Mouse (Mus musculus): ENCODE data around the gene Otp. TPM values are rescaled to one million over a fixed set of nuclear protein-coding genes. Genes with fewer than 3 reads are reported as not detected.

The Otp gene
- polyA plus RNA-seq, 1 experiment = 0.04 TPM

GRCm38 (mm10) chr13:94858016-94858575, 17.3 kb upstream of the Otp start:
- Histone ChIP-seq H3K4me3 (ENCODE audit: insufficient read depth, low read length) (no peak overlapping the region), H3K27ac (ENCODE audit: insufficient read depth, low read length) (no peak overlapping the region), H3K4me1 (ENCODE audit: control insufficient read depth, insufficient read depth, low read length) (no peaks in the 10 kb centered on the region)
- TF ChIP-seq CTCF (IDR thresholded peaks at IDR 0.05; ENCODE audit: extremely low read depth, insufficient read depth, low read length) = no peak
- TF ChIP-seq POLR2A (IDR thresholded peaks at IDR 0.05; ENCODE audit: extremely low read depth, insufficient read depth, low read length) = no peak

DNA sequence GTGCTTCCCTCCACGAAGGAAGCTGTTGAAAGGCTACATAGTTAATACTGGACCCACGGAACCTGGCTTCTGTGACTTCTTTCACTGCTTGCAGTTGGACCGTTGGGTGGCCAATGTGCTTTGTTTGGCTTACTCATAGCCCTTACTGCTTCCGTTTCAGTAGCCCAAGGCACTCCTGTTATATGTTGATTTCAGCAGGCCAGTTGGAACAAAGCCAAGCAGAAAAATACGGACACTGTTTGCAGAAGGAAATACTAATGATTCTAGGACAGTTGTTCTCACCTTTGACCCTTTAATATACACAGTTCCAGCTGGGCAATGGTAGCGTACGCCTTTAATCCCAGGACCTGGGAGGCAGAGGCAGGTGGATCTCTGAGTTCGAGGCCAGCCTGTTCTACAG, 16.1 kb upstream of the Otp start:
- Histone ChIP-seq H3K4me3 (ENCODE audit: insufficient read depth, low read length) (no peak overlapping the region), H3K27ac (ENCODE audit: insufficient read depth, low read length) (no peak overlapping the region), H3K4me1 (ENCODE audit: control insufficient read depth, insufficient read depth, low read length) (no peaks in the 10 kb centered on the region)
- TF ChIP-seq CTCF (IDR thresholded peaks at IDR 0.05; ENCODE audit: extremely low read depth, insufficient read depth, low read length) (no peak), POLR2A (IDR thresholded peaks at IDR 0.05; ENCODE audit: extremely low read depth, insufficient read depth, low read length) (no peak)

DNA sequence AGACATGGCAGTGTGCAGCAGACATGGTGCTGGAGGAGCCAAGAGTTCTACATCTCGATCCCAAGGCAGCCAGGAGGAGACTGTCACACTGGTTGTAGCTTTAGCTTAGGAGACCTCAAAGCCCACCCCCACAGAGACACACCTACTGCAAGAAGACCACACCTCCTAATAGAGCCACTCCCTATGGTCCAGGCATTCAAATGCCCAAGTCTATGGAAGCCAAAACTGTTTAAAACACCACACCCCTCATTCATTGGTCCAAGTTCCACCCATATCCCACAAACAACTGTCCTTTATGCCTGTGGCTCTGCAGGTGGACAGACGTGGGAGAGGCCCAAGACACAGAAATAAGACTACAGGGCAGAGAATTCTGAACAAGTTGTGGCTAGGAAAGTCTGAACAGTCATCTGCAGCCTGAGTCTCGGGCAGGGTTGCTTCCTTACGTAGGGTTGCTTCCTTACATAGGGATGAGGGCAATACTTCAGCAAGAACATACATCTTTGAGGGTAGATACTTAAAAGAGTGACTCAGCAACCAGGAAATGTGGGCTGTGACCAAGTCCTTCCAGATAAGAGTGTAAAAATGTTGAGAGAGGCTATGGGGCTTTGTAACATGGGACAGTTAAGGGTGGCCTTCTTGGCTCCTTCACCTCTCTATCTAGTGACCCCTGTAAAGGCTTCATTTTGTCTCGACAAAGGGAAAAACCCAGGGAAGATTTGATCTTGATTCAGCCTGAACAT, 12.7 kb upstream of the Otp start:
- Histone ChIP-seq H3K4me1 (ENCODE audit: control insufficient read depth, insufficient read depth, low read length) (no peaks in the 10 kb centered on the region), H3K27ac (ENCODE audit: insufficient read depth, low read length) (no peak overlapping the region), H3K4me3 (ENCODE audit: insufficient read depth, low read length) (no peak overlapping the region)
- TF ChIP-seq CTCF (IDR thresholded peaks at IDR 0.05; ENCODE audit: extremely low read depth, insufficient read depth, low read length) = no peak
- no peak for TF ChIP-seq POLR2A (IDR thresholded peaks at IDR 0.05; ENCODE audit: extremely low read depth, insufficient read depth, low read length)

GRCm38 (mm10) chr13:94866906-94867305, 8.5 kb upstream of the Otp start:
- TF ChIP-seq CTCF (IDR thresholded peaks at IDR 0.05; ENCODE audit: extremely low read depth, insufficient read depth, low read length) (no peak), POLR2A (IDR thresholded peaks at IDR 0.05; ENCODE audit: extremely low read depth, insufficient read depth, low read length) (no peak)
- Histone ChIP-seq H3K27ac (ENCODE audit: insufficient read depth, low read length) (no peak overlapping the region), H3K4me1 (ENCODE audit: control insufficient read depth, insufficient read depth, low read length) (no peaks in the 10 kb centered on the region), H3K4me3 (ENCODE audit: insufficient read depth, low read length) (no peak overlapping the region)

DNA sequence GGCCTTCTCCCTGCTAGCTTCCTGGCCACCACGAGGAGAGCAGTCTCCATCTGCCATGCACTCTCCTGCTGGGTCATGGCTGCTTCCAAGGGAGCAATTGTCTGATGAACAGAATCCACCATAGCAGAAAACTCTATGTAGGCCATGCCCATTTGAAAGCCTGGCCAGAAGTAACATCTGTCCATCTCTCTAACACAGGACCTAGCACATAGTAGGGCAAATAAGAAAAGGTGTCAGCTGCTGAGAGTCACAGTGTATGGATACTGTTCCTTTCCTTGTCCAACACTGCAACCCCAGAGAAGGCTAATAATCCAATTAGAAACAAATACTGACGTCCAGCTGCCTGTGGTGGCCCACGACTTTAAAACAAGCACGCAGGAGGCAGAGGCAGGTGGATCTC, 7.6 kb upstream of the Otp start:
- TF ChIP-seq POLR2A (IDR thresholded peaks at IDR 0.05; ENCODE audit: extremely low read depth, insufficient read depth, low read length) (no peak), CTCF (IDR thresholded peaks at IDR 0.05; ENCODE audit: extremely low read depth, insufficient read depth, low read length) (no peak)
- no peaks in the 10 kb centered on the region for H3K4me1 ChIP-seq (ENCODE audit: control insufficient read depth, insufficient read depth, low read length)
- no peak overlapping the region for H3K27ac ChIP-seq (ENCODE audit: insufficient read depth, low read length)
- H3K4me3 ChIP-seq (ENCODE audit: insufficient read depth, low read length) = no peak overlapping the region

GRCm38 (mm10) chr13:94868478-94868950, 6.9 kb upstream of the Otp start:
- Histone ChIP-seq H3K27ac (ENCODE audit: insufficient read depth, low read length) (no peak overlapping the region), H3K4me3 (ENCODE audit: insufficient read depth, low read length) (no peak overlapping the region)
- no peak for TF ChIP-seq CTCF (IDR thresholded peaks at IDR 0.05; ENCODE audit: extremely low read depth, insufficient read depth, low read length)
- no peak for TF ChIP-seq POLR2A (IDR thresholded peaks at IDR 0.05; ENCODE audit: extremely low read depth, insufficient read depth, low read length)

GRCm38 (mm10) chr13:94869541-94869940, 5.9 kb upstream of the Otp start:
- no peak overlapping the region for H3K4me3 ChIP-seq (ENCODE audit: insufficient read depth, low read length)
- no peak overlapping the region for H3K27ac ChIP-seq (ENCODE audit: insufficient read depth, low read length)
- no peak for TF ChIP-seq POLR2A (IDR thresholded peaks at IDR 0.05; ENCODE audit: extremely low read depth, insufficient read depth, low read length)
- no peak for TF ChIP-seq CTCF (IDR thresholded peaks at IDR 0.05; ENCODE audit: extremely low read depth, insufficient read depth, low read length)
- no peaks in the 10 kb centered on the region for H3K4me1 ChIP-seq (ENCODE audit: control insufficient read depth, insufficient read depth, low read length)

More at GRCm38 (mm10) chr13:94868478-94868950, 6.9 kb upstream of the Otp start:
- no peaks in the 10 kb centered on the region for H3K4me1 ChIP-seq (ENCODE audit: control insufficient read depth, insufficient read depth, low read length)

GRCm38 (mm10) chr13:94870071-94870460, 5.3 kb upstream of the Otp start:
- H3K4me3 ChIP-seq (ENCODE audit: insufficient read depth, low read length) = no peak overlapping the region
- no peaks in the 10 kb centered on the region for H3K4me1 ChIP-seq (ENCODE audit: control insufficient read depth, insufficient read depth, low read length)
- TF ChIP-seq POLR2A (IDR thresholded peaks at IDR 0.05; ENCODE audit: extremely low read depth, insufficient read depth, low read length) (no peak), CTCF (IDR thresholded peaks at IDR 0.05; ENCODE audit: extremely low read depth, insufficient read depth, low read length) (no peak)
- H3K27ac ChIP-seq (ENCODE audit: insufficient read depth, low read length) = no peak overlapping the region

- Histone ChIP-seq H3K4me1 (ENCODE audit: control insufficient read depth, insufficient read depth, low read length) (no peaks in the 10 kb centered on the region), H3K4me3 (ENCODE audit: insufficient read depth, low read length) (no peak overlapping the region), H3K27ac (ENCODE audit: insufficient read depth, low read length) (no peak overlapping the region)
- TF ChIP-seq POLR2A (IDR thresholded peaks at IDR 0.05; ENCODE audit: extremely low read depth, insufficient read depth, low read length) (no peak), CTCF (IDR thresholded peaks at IDR 0.05; ENCODE audit: extremely low read depth, insufficient read depth, low read length) (no peak)
These were observed 4.8 kb upstream of the Otp start for GRCm38 (mm10) chr13:94870461-94871186.
